Mouse (Mus musculus) layer of hippocampus, postnatal 25 days (tissue): Measurements from ENCODE around the gene Mindy3. TPM values are rescaled to one million over a fixed set of nuclear protein-coding genes. Genes with fewer than 3 reads are reported as not detected.

Experiments
- DNase-seq, 2 experiments: peaks; one replicate each; pipeline ENCODE4 v3.0.0; 2022; ENCODE audit warnings: mixed read lengths in 2 of 2, low spot score in 1 of 2; ENCODE audit errors: extremely low spot score in 1 of 2
- total RNA-seq, 2 experiments: library from RNA; stranded (reverse); gene quantifications; 2 replicates each; pipeline ENCODE4 v1.2.3; 2021

The Mindy3 gene
- total RNA-seq, 2 experiments from 2014 or later: 87.7 to 95.3 TPM

- DNase-seq: no peak
These were observed 112.0 kb downstream of the Mindy3 start for GRCm38 (mm10) chr2:12307311-12307710.

GRCm38 (mm10) chr2:12305064-12305650 is 114.1 kb downstream of the Mindy3 start:
- DNase-seq: no peak

DNA sequence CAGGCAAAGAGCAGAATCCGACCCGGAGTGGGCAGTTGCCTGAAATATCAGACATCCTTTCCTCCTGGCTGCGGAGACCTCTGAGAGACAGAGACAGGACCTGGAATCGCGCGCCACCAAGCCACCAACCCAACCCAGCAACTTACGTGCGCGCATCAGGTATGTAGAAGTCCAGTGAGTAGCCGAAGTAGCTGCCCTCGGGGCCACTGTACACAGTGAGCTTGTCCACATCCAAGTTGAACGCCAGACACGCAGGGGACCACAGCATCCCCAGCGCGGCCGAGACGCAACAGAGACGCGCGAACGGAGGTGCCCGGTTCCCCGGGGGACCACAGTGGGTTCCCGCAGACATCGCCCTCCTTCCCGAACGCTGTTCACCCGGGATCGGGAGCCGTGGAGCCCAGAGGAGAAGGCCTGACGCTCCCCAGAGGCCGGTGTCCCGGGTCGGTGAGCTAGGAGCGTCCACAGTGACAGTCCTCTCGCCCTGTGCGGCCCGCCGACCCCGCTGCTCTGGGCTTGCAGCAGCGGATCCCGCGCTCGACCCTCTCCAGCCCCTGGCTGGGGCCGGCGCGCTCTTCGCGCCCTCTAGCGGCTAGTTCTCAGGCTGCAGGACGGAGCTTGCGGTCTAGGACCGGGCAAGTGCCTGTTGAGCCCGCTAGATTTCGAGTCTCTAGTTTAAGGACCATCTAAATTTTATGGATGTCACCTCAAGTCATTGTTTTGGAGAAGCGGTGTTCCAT is 117.7 kb downstream of the Mindy3 start, which contains the start of gene Itga8:
TSS of gene Itga8 (minus strand) at position 492 of the 740 bp plus-strand sequence.
- peak; percentile 92 to 95 for DNase-seq

GRCm38 (mm10) chr2:12300449-12301228 is 118.6 kb downstream of the Mindy3 start:
- DNase-seq: peak in 1 of 2 experiments; percentile 31

DNA sequence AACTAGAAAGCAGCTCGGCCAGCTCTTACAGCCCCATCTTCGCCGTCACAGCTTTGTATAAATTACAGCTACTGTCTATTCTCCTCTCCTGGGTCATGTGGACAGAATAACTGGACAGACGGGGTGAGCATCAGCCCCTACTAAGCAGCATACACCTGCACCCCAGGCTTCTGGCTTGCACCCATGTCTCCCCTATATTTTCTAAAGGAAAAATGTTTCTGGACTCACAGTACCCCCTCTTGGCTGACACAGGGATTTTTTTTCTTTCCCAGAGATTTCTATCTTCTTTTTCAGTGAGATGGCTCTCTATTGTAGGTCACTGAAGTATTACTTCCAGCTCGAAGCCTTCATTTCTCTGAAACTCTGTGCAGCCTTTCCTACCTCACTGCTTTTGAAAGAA is 122.0 kb downstream of the Mindy3 start:
- no peak for DNase-seq

Other genes starting within 250 kb of the Mindy3 start
- 10 to 100 TPM; 15.9 to 30.4 TPM for gene Itga8, start 117.5 kb downstream of the Mindy3 start, total RNA-seq